Mouse (Mus musculus) kidney, postnatal 10 days (tissue): ENCODE data around the gene Cdr2l.
"Not testable (repeated sequence)": the region's sequence is repeated elsewhere in the genome, so short reads cannot be mapped to it uniquely, and the experiment has no call there.

Experiments
- DNase-seq: peaks from one replicate; pipeline ENCODE4 v3.0.0; 2021; ENCODE audit warnings: mixed read lengths

Gene Cdr2l

GRCm38 (mm10) chr11:115372015-115372414 is 9.7 kb upstream of the Cdr2l start:
- no peak for DNase-seq

- no peak for DNase-seq
These were observed 9.0 kb upstream of the Cdr2l start for GRCm38 (mm10) chr11:115372737-115373136.

- DNase-seq: peak; percentile 81
These were observed 7.7 kb upstream of the Cdr2l start for GRCm38 (mm10) chr11:115373805-115374694.

GRCm38 (mm10) chr11:115374695-115375425 is 6.9 kb upstream of the Cdr2l start:
- DNase-seq: no peak

- DNase-seq: no peak
These were observed 5.0 kb upstream of the Cdr2l start for GRCm38 (mm10) chr11:115376722-115377121.

GRCm38 (mm10) chr11:115377254-115377653 is 4.5 kb upstream of the Cdr2l start:
- DNase-seq: no peak

GRCm38 (mm10) chr11:115377854-115378253 is 3.9 kb upstream of the Cdr2l start:
- no peak for DNase-seq

GRCm38 (mm10) chr11:115381276-115381675 is 440 bp upstream of the Cdr2l start:
- no peak for DNase-seq

GRCm38 (mm10) chr11:115382891-115383290 is 1.2 kb downstream of the Cdr2l start:
- DNase-seq: no peak

- DNase-seq: peak; percentile 77
These were observed 2.2 kb downstream of the Cdr2l start for GRCm38 (mm10) chr11:115383701-115384474.

- peak; percentile 60 for DNase-seq
These were observed 2.9 kb downstream of the Cdr2l start for GRCm38 (mm10) chr11:115384587-115384986.

- DNase-seq: not testable (repeated sequence)
These were observed 5.1 kb downstream of the Cdr2l start for GRCm38 (mm10) chr11:115386859-115387258.

- no peak for DNase-seq
These were observed 9.6 kb downstream of the Cdr2l start for GRCm38 (mm10) chr11:115391358-115391757.

GRCm38 (mm10) chr11:115393721-115394325 is 12.1 kb downstream of the Cdr2l start:
- DNase-seq: no peak

GRCm38 (mm10) chr11:115398085-115398484 is 16.4 kb downstream of the Cdr2l start:
- DNase-seq: no peak

GRCm38 (mm10) chr11:115400126-115400525 is 18.4 kb downstream of the Cdr2l start:
- DNase-seq: no peak

- no peak for DNase-seq
These were observed 19.1 kb downstream of the Cdr2l start for GRCm38 (mm10) chr11:115400630-115401391.

- peak; percentile 91 for DNase-seq
These were observed 21.8 kb downstream of the Cdr2l start, which contains the start of gene Mrpl58 for GRCm38 (mm10) chr11:115403338-115404124. Gene Mrpl58, plus strand, starts transcription at chr11:115403752.

- no peak for DNase-seq
These were observed 24.0 kb downstream of the Cdr2l start for GRCm38 (mm10) chr11:115405723-115406122.

- DNase-seq: no peak
These were observed 25.2 kb downstream of the Cdr2l start for GRCm38 (mm10) chr11:115406858-115407401.
